Mouse (Mus musculus) brain, embryonic 14.5 days (tissue): ENCODE results near the gene Mfsd14a. TPM values are rescaled to one million over a fixed set of nuclear protein-coding genes. Genes with fewer than 3 reads are reported as not detected.

Source experiments
- DNase-seq: peaks from one replicate; pipeline ENCODE4 v3.0.0-alpha.2; 2011; ENCODE audit warnings: low read depth
- CTCF ChIP-seq: fragments of 200-500 bp; IDR thresholded peaks from 2 replicates; pipeline ENCODE4 v1.5.1; 2012; ENCODE audit warnings: inconsistent platforms, mild to moderate bottlenecking, moderate library complexity, borderline replicate concordance; ENCODE audit not compliant: insufficient read depth, insufficient read length; ENCODE audit errors: extremely low read depth
- POLR2A ChIP-seq: fragments of 200-500 bp; IDR thresholded peaks from 2 replicates; pipeline ENCODE4 v1.6.1; 2012; ENCODE audit warnings: mild to moderate bottlenecking, inconsistent platforms, borderline replicate concordance; ENCODE audit not compliant: poor library complexity, insufficient read depth, insufficient read length, severe bottlenecking; ENCODE audit errors: extremely low read depth
- polyA plus RNA-seq: library from polyadenylated mRNA; depleted of rRNA; stranded (reverse); fragments of >200 nt; gene quantifications from 2 replicates; pipeline ENCODE4 v1.2.3, GENCODE M21; 2012

Gene Mfsd14a
- polyA plus RNA-seq, 1 experiment: 38.8 TPM

DNA sequence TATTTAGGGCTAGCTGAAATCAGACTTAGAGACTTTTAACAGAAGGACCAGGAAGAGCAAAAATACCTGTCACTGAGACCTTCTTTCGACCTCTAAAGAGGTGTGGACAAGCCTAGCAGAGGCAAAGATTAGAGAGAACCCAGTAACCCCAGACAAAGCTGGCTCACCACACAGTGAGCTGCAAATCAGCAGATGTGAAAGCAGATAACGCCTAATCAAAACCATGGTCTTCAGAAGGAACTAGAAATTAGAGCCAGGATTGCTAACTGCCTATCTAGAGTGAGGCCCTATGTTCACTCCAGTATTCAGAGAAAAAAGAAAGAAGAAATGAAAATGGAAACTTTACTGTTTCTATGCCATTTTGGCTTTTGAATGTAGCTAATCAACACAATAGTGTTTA is 20.1 kb downstream of the Mfsd14a start:
- DNase-seq: no peak
- TF ChIP-seq POLR2A (no peak), CTCF (no peak)

DNA sequence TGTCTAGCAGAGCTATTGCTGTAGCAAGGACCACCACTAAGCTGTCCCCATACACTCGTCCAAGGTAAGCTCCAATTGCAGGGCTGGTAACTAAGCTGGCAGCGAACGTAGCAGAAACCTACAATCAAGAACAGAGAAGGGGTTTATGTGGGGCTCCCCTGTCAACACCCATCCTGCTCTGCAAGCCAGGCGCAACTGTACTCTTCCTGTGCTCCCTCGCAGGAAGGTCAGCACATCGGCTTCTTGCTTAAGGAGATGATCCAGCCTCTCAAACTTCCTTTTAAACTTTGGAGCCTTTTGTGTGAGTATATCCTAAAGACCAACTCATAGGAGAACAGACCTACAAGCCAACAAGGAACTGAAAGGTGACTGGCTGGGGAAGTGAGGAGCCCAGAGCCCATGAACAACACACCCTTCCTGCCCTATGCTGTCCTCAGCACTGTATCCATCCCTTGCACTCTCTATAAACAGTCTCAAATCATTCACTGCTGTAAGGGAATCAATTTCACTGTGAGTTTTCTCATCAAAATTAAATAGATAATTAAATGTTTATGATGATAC is 20.6 kb downstream of the Mfsd14a start:
- TF ChIP-seq POLR2A: no peak
- TF ChIP-seq CTCF: no peak
- no peak for DNase-seq

DNA sequence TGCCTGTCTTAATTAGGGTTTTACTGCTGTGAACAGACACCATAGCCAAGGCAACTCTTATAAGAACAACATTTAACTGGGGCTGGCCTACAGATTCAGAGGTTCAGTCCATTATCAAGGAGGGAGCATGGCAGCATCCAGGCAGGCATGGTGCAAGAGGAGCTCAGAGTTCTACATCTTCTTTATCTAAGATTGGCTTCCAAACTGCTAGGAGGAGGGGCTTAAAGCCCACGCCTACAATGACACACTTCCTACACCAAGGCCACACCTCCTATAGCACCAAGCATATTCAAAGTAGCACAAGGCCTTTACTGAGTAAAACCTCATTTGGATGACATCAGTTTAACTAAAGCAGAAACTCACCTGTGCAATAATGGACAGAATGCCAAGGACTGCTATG is 22.5 kb downstream of the Mfsd14a start:
- TF ChIP-seq POLR2A (no peak), CTCF (no peak)

DNA sequence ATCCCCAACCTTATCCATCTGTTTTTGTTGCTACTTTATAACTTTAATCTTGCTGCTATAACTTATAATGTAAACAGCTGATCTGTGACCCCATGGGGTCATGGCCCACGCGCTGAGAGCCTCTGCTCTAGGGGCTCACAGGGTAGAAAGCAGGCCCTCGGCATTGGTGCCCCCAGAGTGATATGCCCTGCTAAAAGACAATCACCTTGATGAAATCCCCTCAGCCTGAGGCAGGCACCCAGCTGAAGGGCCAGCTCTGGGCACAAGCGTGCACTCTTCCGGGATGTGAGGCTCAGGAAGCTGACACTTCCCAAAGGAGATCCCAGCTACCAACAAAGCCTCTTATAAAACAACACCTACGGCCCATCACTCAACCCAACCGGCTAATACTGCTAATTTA is 23.9 kb downstream of the Mfsd14a start:
- no peak for TF ChIP-seq POLR2A
- no peak for TF ChIP-seq CTCF
- DNase-seq: no peak

More for the DNA sequence above, 22.5 kb downstream of the Mfsd14a start:
- DNase-seq: no peak

DNA sequence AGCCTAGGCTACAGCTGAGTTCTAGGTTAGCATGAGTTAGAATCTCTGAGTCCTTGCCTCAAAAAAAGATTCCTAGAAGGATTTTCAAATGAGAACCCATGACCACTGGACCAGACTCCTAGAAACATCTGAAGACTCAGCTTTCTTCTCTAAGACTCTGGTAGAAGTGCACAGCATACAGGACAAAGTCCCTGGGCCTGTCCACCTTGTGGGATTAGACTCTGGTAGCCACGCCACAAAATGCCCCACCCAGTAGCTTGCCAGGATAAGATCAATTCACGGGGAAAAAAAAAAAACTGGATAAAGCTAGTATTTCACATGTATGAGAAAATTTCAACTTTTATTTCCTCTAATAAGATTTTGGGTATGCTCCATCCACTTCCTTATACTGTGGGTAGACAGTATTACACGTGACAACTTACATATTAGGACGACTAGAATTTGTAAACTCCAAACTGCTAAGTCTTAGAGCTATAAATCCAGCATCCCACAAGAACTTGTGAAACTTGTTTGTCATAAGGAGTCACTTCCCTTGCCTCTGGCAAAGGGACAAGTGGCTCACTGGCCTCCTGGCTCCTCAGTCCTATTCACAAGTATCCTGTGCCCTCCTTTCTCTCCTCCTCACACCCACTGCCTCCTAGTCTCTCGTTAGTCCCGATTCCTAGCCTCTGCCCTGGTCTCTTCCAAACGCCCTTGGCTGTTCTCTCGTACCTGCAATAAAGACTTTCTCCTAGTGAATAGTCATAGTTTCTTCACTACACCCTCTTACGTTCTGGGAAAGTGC is 24.6 kb downstream of the Mfsd14a start:
- DNase-seq: no peak
- no peak for TF ChIP-seq CTCF
- no peak for TF ChIP-seq POLR2A

DNA sequence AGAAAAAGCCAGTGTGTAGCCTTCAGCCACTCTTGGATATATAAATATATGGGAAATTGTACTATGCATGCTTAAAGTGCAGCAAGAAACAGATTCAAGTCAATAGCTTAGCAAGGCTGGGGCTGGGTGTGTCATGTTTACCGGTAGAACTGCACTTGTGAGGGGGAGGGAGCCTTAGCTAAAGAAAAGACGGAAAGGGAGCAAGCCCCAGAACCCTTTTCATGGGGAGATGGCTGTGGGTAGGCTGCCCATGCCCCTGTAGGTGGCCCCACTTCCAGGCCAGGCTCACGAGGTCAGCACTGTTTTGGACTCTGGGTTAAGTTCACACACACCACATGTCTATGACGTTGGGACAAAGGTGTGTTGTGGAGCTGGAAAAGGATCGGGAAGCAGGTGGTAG is 26.7 kb downstream of the Mfsd14a start:
- no peak for TF ChIP-seq POLR2A
- DNase-seq: no peak

DNA sequence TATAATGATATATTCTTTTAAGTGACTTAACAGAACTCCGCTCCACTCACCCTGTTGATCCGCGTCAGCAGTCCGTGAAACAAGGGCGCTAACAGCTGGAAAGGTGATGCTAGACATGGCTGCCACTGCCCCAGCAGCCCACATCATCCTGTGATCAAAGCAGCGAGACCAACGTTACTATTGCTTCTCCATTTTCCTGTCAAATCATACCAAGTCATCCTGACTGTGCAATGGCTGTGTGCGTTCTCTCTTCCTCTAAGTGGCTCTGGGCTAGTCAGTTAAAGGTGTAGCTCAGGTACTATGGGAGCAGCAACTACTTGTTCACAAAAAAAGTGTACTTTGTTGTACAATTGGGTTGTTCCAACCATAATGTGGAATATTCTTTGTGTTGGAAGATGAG is 27.6 kb downstream of the Mfsd14a start:
- DNase-seq: no peak
- no peak for TF ChIP-seq POLR2A

DNA sequence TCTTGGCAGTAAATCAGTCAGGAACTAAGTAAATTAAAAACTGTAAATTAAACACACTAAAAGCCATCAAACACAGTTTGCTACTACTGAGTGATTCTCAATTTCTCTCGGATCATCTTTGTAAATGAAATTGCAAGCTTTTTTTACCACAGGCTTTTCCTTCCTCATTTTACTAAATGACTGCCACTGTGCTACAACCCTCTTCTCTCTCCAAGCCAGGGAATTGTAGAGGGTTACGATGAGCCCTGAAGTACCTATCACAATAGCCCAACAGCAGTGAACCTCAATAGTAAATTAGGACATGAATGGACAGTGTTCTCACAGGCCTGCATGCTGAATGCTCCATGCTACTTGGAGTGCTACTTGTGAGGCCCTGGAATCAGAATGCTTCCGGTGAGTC is 28.4 kb downstream of the Mfsd14a start:
- TF ChIP-seq CTCF (no peak), POLR2A (no peak)
- DNase-seq: no peak

DNA sequence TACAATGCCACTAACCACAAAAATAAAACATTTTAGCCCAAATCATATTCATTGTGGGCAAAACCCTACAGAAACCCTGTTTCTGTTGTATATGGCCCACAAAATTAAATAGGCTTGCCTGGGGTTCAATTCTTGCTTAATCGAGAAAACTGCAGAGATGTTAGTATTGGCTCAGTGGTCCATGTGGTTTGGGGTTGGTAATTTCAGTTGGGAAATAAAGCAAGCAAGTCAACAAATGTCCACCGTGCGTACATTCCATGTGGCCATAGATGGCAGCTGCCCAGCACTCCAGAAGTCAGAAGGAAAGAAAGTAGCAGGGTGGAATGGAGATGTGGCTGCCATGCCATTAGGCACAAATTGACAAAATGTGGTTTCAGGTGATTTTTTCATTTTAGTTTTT is 29.5 kb downstream of the Mfsd14a start:
- no peak for DNase-seq
- TF ChIP-seq POLR2A: no peak
- TF ChIP-seq CTCF: no peak

DNA sequence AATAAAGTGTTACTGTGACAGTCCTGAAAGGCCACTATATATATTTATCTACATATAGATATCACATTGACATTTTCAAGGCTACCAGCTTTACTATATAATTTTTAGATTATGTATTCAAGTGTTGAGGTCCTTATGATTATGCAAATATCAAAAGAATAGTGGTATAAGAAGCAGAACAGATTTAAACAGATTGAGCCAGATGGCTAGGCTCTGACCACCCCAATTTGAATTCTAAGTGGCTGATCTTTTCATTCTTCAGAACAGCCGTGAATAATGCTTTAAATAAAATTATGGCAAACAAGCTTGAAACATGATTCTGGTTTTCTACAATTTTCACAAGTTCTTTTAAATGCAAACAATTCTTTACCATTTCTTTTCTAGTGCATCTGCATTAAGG is 31.0 kb downstream of the Mfsd14a start:
- TF ChIP-seq CTCF (no peak), POLR2A (no peak)
- DNase-seq: peak; percentile 31

DNA sequence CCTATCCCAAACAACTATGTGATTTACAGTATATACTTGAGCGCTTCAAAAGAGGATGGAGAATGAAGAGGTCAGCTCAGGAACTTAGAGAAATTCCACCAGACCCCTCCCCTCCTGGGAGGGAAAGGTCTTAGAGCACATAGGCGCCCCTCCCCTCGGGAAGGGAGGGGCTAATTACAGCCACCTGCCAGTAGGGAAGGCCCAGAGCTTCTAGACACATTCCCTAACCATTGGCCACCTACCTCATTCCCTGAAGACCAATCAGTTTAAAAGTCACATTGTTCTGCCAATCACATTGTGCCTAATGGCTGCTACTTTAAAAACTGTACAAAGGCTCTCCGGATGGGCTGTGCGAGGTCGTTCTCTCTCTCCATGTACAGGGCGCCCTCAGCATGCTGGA is 39.8 kb downstream of the Mfsd14a start:
- DNase-seq: no peak
- no peak for TF ChIP-seq CTCF
- no peak for TF ChIP-seq POLR2A

DNA sequence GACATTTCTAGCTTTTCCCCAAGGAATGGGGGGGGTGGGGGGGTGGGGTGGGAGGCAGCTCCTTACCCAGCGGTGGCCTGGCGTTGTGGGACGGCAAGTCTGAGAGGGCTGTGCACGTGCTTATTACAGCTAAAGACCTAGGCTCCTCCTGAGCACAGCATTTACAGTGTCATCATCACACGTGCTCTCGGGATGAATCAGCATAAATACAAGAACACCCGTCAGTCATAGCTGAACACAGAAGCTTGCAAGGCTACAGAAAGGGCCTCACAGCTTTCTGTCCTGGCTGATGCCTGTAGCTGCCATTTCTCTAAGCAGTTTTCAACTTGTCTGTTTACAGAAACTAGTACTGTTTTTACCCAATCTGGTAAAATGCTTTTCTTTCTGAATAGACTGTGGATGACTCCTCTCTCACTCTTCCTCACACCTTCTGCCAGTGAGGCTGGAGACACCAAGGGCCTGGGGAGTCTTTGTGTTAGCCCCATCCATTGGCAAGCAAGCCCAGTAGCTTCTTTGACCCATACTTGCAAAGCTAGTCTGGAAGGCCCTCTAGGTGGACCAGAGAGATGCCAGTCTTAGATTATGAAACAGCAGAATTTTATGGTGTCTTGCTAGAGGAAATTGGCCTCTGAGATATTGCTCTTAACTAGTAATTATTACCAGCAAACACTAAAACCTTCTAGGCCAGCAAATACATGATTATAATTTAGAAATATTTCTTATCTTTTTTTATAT is 41.7 kb downstream of the Mfsd14a start:
- DNase-seq: no peak
- no peak for TF ChIP-seq CTCF
- no peak for TF ChIP-seq POLR2A
